Mouse (Mus musculus): ENCODE data around the gene Sash1. TPM values are rescaled to one million over a fixed set of nuclear protein-coding genes. Genes with fewer than 3 reads are reported as not detected.

Sash1 gene
- polyA plus RNA-seq, 1 experiment from 2014 or later, result 5.4 TPM

DNA sequence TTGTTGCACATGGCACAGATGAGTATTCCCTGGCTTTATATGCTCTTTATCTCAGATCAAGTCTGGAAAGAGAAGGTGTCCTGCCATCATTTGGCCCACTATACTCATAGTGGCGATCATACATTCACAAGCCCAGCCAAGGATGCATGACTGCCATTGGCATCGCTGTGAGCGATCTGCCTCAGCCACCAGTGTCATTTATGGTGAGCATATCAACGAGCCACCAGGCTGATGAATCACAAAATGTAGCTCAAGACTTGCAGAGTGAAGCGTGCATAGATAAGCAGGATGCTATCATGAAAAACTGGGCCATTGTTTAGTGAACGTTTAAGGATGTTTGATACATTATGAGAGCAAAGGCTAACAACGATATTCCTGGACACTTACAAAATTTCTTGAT lies 200.6 kb downstream of the Sash1 start:
- H3K4me3 ChIP-seq (replicated peaks), result no peak overlapping the region
- whole genome bisulfite sequencing, result 89% methylated on average over 7 of the region's 7 CpGs
- no peak for ATAC-seq (ENCODE audit: insufficient read depth, low FRiP score, low read depth)

GRCm38 (mm10) chr10:8682900-8683299 lies 203.0 kb downstream of the Sash1 start:
- no peak for ATAC-seq (ENCODE audit: insufficient read depth, low FRiP score, low read depth)
- Histone ChIP-seq H3K4me1 (no peaks in the 10 kb centered on the region), H3K27ac (no peak overlapping the region), H3K9ac (no peak overlapping the region), H3K9me3 (0 out of 2 replicates have a peak, but pooled peaks cover 4% of the 10 kb centered on the region), H3K27me3 (replicated peaks) (no peaks in the 10 kb centered on the region), H3K36me3 (no peaks in the 10 kb centered on the region), H3K4me2 (no peak overlapping the region), H3K4me3 (replicated peaks) (no peak overlapping the region)
- WGBS, result 9% methylated on average over 4 of the region's 4 CpGs

More for the DNA sequence above, 200.6 kb downstream of the Sash1 start:
- H3K4me2 ChIP-seq, result no peak overlapping the region
- 0 out of 2 replicates have a peak, but pooled peaks cover 4% of the 10 kb centered on the region for H3K9me3 ChIP-seq
- no peak overlapping the region for H3K9ac ChIP-seq
- no peaks in the 10 kb centered on the region for H3K27me3 ChIP-seq (replicated peaks)
- H3K36me3 ChIP-seq, result no peaks in the 10 kb centered on the region
- no peak overlapping the region for H3K27ac ChIP-seq
- no peaks in the 10 kb centered on the region for H3K4me1 ChIP-seq

DNA sequence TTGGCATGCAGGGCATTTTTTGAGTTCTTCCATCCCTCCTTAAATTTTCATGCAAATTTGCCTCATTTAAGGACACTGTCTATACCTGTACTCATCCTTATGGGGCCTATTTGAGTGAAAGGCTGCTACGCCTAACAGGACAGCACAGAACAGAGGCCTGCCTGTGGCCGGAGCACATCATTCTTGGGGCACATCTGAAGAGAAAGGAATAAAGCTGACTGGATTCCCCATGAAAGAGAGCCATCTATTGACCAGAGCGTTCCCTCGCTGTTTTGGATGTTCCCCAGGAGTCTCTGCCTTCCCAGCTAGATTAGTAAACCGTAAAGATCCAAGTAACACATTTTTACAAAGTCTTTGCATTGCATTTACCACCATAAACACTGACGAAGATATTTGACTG lies 203.5 kb downstream of the Sash1 start:
- Histone ChIP-seq H3K4me1 (no peaks in the 10 kb centered on the region), H3K36me3 (no peaks in the 10 kb centered on the region), H3K9ac (no peak overlapping the region), H3K9me3 (0 out of 2 replicates have a peak, but pooled peaks cover 4% of the 10 kb centered on the region), H3K4me3 (replicated peaks) (no peak overlapping the region), H3K4me2 (no peak overlapping the region), H3K27ac (no peak overlapping the region), H3K27me3 (replicated peaks) (no peaks in the 10 kb centered on the region)
- ATAC-seq (ENCODE audit: insufficient read depth, low FRiP score, low read depth), result no peak
- WGBS, result 71% methylated on average over 6 of the region's 6 CpGs

GRCm38 (mm10) chr10:8676722-8677121 lies 209.1 kb downstream of the Sash1 start:
- Histone ChIP-seq H3K27me3 (replicated peaks) (no peaks in the 10 kb centered on the region), H3K9ac (no peak overlapping the region), H3K4me2 (no peak overlapping the region), H3K4me1 (no peaks in the 10 kb centered on the region; the same call in 1 of the 2 replicates), H3K27ac (no peak overlapping the region), H3K9me3 (no peaks in the 10 kb centered on the region), H3K4me3 (replicated peaks) (no peak overlapping the region), H3K36me3 (no peaks in the 10 kb centered on the region)
- WGBS, result 69% methylated on average over 5 of the region's 5 CpGs
- ATAC-seq (ENCODE audit: insufficient read depth, low FRiP score, low read depth), result no peak
